Mouse (Mus musculus) retina, embryonic 14.5 days (tissue): ENCODE measurements around the gene Ubl3.

Experiments
- DNase-seq: peaks from one replicate; pipeline ENCODE4 v3.0.0-alpha.2; 2015; ENCODE audit warnings: low spot score

Ubl3 gene

GRCm38 (mm10) chr5:148527632-148528031 is 25.0 kb downstream of the Ubl3 start:
- DNase-seq: no peak

DNA sequence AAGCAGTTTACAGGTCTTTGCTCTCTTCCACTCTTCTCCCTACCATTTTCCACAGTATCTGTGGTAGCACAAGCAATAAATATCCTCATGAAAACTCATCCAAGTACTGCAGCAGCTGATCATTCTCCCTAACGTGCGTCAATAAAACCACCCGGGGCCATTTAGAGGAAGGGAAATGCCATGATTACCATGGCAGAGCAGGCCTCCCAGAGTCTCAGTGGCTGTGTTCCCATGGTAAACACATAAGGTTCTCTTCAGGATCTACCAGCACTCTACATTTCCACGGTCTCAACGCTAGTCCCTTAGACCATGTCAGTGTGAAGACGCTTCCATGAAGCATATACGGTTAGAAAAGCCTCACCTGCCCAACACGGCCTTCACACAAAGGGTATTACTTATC is 26.0 kb downstream of the Ubl3 start:
- no peak for DNase-seq

GRCm38 (mm10) chr5:148523202-148523971 is 29.2 kb downstream of the Ubl3 start:
- no peak for DNase-seq

- DNase-seq: no peak
These were observed 30.2 kb downstream of the Ubl3 start for GRCm38 (mm10) chr5:148522378-148522777.

DNA sequence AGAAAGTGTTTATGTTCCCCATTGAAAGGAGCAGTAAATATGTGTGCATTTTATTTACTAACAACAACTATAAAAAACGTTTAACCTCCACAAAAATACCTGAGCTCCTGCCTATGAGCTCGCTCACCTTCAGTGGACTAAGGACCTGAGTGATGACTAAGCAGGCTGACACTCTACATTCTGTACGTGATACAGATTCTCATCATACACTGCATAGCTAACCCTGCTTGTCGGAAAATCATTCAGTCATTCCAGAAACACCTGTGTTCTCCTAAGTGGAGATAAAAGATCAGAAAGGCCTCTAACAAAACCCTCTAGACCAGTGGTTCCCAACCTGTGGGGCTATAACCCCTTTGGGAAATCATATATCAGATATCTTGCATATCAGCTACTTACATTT is 35.1 kb downstream of the Ubl3 start:
- DNase-seq: no peak

DNA sequence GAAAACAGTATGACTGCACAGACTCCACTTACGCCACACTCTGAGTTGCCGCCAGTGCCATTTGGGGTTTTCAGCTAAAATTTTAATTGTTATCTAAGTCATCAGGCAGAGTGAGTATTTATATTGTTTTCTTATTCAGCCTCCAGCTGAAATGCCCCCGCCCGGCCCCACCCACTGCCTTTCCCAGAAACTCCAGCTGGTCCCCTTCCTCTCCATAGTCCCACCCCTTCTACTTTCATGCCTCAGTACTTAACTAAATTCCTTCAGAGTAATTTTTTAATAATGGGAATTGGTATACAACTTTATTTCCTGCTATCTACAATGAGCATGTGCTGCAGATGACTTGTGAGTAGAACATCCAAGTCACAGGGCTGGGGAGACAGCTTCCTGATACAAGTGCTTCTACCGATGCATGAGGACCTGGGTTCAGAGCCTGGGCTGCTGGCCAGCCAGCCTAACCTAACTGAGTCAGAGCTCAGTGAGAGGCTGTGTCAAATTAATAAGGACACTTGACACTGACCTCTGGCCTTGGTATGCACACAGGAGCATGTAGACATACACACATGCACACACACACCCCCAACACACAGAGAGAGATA is 40.4 kb downstream of the Ubl3 start:
- no peak for DNase-seq

DNA sequence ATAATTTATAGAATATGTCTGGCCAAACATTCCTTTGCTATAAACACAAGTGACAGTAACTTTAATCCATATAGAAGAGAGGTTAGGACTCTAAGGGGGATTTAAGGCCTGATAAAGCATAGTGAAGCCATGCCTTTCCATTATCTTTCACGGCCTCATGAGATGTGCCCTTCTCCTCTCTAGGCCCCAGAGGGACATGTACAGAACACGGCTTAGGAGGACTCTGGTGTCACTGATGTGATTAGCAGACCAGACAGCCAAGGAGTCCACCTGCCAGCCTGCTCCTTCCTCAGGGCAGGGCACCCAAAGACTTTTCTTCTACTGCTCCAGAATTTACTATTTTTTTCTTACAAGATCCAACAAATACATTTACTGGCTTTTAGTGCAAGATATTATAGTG is 42.3 kb downstream of the Ubl3 start:
- no peak for DNase-seq

GRCm38 (mm10) chr5:148509731-148510130 is 42.9 kb downstream of the Ubl3 start:
- no peak for DNase-seq

- no peak for DNase-seq
These were observed 43.5 kb downstream of the Ubl3 start for GRCm38 (mm10) chr5:148508901-148509604.

- no peak for DNase-seq
These were observed 47.2 kb downstream of the Ubl3 start for GRCm38 (mm10) chr5:148505381-148505780.

GRCm38 (mm10) chr5:148502237-148502636 is 50.4 kb downstream of the Ubl3 start:
- no peak for DNase-seq

DNA sequence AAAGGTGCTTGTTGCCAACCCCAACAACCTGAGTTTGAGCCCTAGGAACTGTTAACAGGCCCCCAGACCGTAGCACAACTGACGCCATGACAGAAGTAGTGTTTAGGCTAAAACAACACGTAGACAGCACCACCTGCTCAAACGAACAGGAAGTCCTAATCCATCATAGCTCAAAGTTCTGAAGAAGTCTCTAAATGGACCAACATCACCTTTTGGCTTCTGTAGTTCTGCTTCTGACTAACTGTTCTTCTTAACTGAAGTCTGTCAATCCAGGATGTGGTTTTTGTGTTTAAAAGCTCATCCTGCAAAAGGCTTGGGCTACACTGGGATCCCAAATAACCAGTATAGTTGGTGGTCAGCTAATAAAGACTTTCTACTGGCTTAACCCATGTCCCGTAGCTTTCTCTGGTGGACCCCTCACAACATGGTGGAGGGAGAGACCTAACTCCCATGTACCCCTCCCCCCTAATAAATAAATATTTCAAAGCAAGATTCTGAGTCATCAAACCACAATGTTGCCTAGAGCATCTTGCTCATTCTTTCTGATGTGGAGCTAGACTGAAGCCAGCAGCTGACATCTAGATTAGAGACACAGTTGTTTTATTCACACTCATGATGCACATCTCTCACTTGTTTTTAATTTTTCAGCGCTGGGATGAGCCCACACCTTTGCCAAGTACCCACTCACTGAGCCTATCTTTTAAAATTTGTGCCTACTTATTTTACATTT is 51.2 kb downstream of the Ubl3 start:
- DNase-seq: no peak

GRCm38 (mm10) chr5:148500516-148500915 is 52.1 kb downstream of the Ubl3 start:
- no peak for DNase-seq

GRCm38 (mm10) chr5:148499616-148500015 is 53.0 kb downstream of the Ubl3 start:
- DNase-seq: no peak

DNA sequence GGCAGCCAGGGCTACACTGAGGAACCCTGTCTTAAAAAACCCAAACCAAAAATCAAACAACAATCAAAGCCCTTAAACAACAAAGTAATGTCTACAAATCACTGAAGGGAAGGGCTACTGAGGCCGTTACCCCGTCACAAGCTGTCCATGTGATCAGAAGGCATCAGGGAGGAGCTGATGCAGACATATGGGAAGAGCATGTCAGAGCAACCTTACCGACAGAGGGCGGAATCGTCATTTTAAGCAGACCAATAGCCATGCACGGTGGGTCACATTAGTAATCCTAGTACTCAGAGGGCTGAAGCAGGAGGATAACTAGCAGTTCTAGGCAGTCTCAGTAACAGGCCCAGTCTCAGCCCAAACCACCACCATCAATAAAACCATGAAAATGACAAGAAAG is 56.6 kb downstream of the Ubl3 start:
- no peak for DNase-seq

- no peak for DNase-seq
These were observed 57.4 kb downstream of the Ubl3 start for GRCm38 (mm10) chr5:148495173-148495572.

DNA sequence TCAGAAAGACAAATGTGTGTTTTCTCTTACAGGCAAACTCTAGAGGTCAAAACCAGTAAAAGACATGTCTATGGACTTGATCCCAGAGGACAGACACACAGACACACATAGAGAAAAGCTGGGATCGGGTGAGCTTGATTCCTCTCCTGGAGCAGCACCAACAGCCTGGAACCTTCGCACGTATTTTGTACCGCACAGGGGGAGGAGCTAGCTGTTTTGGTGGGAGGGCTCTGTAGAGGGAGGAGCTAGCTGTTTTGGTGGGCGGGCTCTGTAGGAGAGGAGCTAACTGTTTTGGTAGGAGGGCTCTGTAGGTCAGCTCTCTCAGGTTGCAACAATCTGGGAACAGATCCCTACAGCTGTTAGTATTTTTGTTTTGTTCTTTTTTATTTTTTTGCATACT is 58.3 kb downstream of the Ubl3 start:
- no peak for DNase-seq

GRCm38 (mm10) chr5:148493025-148493424 is 59.6 kb downstream of the Ubl3 start:
- DNase-seq: no peak

GRCm38 (mm10) chr5:148490391-148490790 is 62.2 kb downstream of the Ubl3 start:
- no peak for DNase-seq

- DNase-seq: no peak
These were observed 62.8 kb downstream of the Ubl3 start for GRCm38 (mm10) chr5:148489724-148490193.

DNA sequence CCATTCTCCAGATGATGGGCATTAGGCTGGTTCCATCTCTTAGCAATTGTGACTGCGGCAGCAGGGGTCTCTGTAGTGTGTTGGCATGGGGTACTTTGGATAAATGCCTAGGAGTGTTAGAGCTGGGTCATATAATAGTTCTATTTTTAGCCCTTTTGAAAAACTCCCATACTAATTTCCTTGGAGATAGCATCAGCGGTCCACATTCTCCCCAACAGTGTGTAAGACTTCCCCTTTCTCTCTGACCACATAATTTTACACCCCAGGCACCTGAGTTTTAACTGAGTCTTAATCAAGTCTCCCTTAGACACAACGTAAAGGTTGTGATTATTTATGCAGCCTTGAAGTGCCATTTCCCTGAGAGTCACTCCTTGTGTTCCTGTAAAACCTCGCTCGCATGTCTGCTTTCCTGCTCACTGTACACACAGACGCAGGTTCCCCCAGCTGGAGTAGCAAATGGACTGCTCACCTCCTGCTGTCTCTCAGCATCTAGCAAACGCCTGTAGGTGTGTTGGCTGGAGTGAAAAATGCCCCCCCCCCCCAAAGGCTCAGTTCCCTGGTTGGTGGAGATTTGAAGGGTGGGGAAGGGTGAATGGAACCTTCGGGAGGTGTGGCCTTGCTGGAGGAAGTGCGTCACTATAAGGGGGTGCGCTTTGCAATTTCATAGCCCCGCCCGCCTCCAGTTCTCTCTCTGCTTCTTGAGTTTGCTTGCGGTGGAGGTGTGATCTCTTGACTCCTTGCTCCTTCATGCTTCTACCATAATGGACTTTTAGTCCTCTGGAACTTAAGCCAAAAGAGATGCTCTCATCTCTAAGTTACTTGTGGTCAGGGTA is 63.5 kb downstream of the Ubl3 start:
- no peak for DNase-seq

- DNase-seq: no peak
These were observed 66.4 kb downstream of the Ubl3 start for GRCm38 (mm10) chr5:148486202-148486601.
